ENCODE assay signal across 23 mouse cellular contexts in genomic region chr16:25792640-25793266, GRCm38 (mm10).
A peak's percentile ranks its signal among the peaks of the same experiment; 100 is the strongest.
DNase-seq lines count a peak whose midpoint lies in the region; ATAC-seq and TF ChIP-seq lines count a peak whose summit lies in the region.
"Had no signal": no experiment of that assay in that cellular context is flagged by ENCODE, and none has a peak within 500 bp of the region (broad histone marks: within the 10 kb centered on the region; RNA-seq: fewer than 3 reads in every experiment).

No protein-coding gene starts in this region.

- TF ChIP-seq POLR2A in lung, adult 2 months (IDR thresholded peaks at IDR 0.05; ENCODE audit: borderline replicate concordance, extremely low read depth, low read depth, low read length), result no peak

- DNase-seq in lung, adult 2 months, result no peak
- DNase-seq in adipocyte (ENCODE audit: low spot score), result peak; percentile 65
- DNase-seq in forebrain, embryonic 14.5 days (ENCODE audit: low spot score), result peak; percentile 84
- DNase-seq in ovary, postnatal 36 days (ENCODE audit: low spot score), result no peak
- DNase-seq in heart, postnatal 14 days, result no peak
- DNase-seq: adrenal gland, postnatal 36 days; B cell, adult 2 months; cerebellum, adult 18-20 months; cerebellum, postnatal 36 days; gastrocnemius, postnatal 10 days; heart, adult 2 months; kidney, postnatal 36 days; right cerebral cortex, postnatal 14 days had no signal

- no peak overlapping the region for H3K4me3 ChIP-seq in lung, embryonic 16.5 days (ENCODE audit: low read length)
- no peak overlapping the region for H3K4me3 ChIP-seq in lung, adult 2 months (replicated peaks; ENCODE audit: extremely low read depth, low read depth, low read length)
- H3K4me3 ChIP-seq in forebrain, embryonic 14.5 days (ENCODE audit: low read depth, low read length), result no peak overlapping the region
- no peak overlapping the region for H3K4me3 ChIP-seq in midbrain, embryonic 16.5 days (ENCODE audit: low read depth, low read length)
- H3K4me3 ChIP-seq: embryonic facial prominence, embryonic 15.5 days; heart, adult 2 months; heart, embryonic 15.5 days; limb, embryonic 10.5 days; neural tube, embryonic 13.5 days had no signal

- H3K9ac ChIP-seq in lung, embryonic 16.5 days (ENCODE audit: low read length), result no peak overlapping the region
- H3K9ac ChIP-seq in forebrain, embryonic 14.5 days (ENCODE audit: low read length), result no peak overlapping the region
- H3K9ac ChIP-seq in midbrain, embryonic 16.5 days (ENCODE audit: low read depth, low read length), result no peak overlapping the region
- H3K9ac ChIP-seq: embryonic facial prominence, embryonic 15.5 days; heart, embryonic 15.5 days; neural tube, embryonic 13.5 days had no signal

- intact Hi-C loops in heart, postnatal 14 days (cut with DNase I), result no loop called here

- H3K27me3 ChIP-seq in lung, embryonic 16.5 days (ENCODE audit: control insufficient read depth, insufficient read depth, low read depth, low read length), result no peaks in the 10 kb centered on the region
- no peaks in the 10 kb centered on the region for H3K27me3 ChIP-seq in forebrain, embryonic 14.5 days (replicated peaks; ENCODE audit: control insufficient read depth, insufficient read depth, low read length)
- no peaks in the 10 kb centered on the region for H3K27me3 ChIP-seq in midbrain, embryonic 16.5 days (ENCODE audit: control insufficient read depth, insufficient read depth, low read depth, low read length)
- H3K27me3 ChIP-seq: embryonic facial prominence, embryonic 15.5 days; heart, embryonic 15.5 days; neural tube, embryonic 13.5 days had no signal

- ATAC-seq in lung, embryonic 16.5 days (ENCODE audit: low read depth), result peak; percentile 26; the same call in 1 of the 2 replicates
- peak; percentile 89 for ATAC-seq in forebrain, embryonic 14.5 days
- ATAC-seq in midbrain, embryonic 16.5 days, result peak; percentile 68
- ATAC-seq: hindbrain, embryonic 16.5 days; intestine, embryonic 16.5 days; lung, postnatal 0 days had no signal

- H3K4me2 ChIP-seq in lung, embryonic 16.5 days (ENCODE audit: low read depth, low read length), result no peak overlapping the region
- no peak overlapping the region for H3K4me2 ChIP-seq in forebrain, embryonic 14.5 days (ENCODE audit: low read length)
- H3K4me2 ChIP-seq in midbrain, embryonic 16.5 days (ENCODE audit: low read length), result no peak overlapping the region
- H3K4me2 ChIP-seq: embryonic facial prominence, embryonic 15.5 days; heart, embryonic 15.5 days; liver, embryonic 11.5 days; neural tube, embryonic 13.5 days had no signal

- no peaks in the 10 kb centered on the region for H3K36me3 ChIP-seq in lung, embryonic 16.5 days (ENCODE audit: control insufficient read depth, insufficient read depth, low read length)
- no peaks in the 10 kb centered on the region for H3K36me3 ChIP-seq in forebrain, embryonic 14.5 days (ENCODE audit: control insufficient read depth, insufficient read depth, low read length)
- H3K36me3 ChIP-seq in midbrain, embryonic 16.5 days (ENCODE audit: control insufficient read depth, insufficient read depth, low read length), result no peaks in the 10 kb centered on the region
- H3K36me3 ChIP-seq: embryonic facial prominence, embryonic 15.5 days; heart, embryonic 15.5 days; limb, embryonic 10.5 days; neural tube, embryonic 13.5 days had no signal

- no peaks in the 10 kb centered on the region for H3K4me1 ChIP-seq in lung, embryonic 16.5 days (replicated peaks; ENCODE audit: control insufficient read depth, insufficient read depth, low read length)
- H3K4me1 ChIP-seq in lung, adult 2 months (ENCODE audit: control insufficient read depth, insufficient read depth, low read length), result no peaks in the 10 kb centered on the region
- H3K4me1 ChIP-seq in forebrain, embryonic 14.5 days (ENCODE audit: control insufficient read depth, insufficient read depth, low read length), result no peaks in the 10 kb centered on the region; the same call in 1 of the 2 replicates
- no peaks in the 10 kb centered on the region for H3K4me1 ChIP-seq in midbrain, embryonic 16.5 days (ENCODE audit: control insufficient read depth, insufficient read depth, low read length)
- H3K4me1 ChIP-seq: embryonic facial prominence, embryonic 15.5 days; heart, embryonic 15.5 days; neural tube, embryonic 13.5 days had no signal

- H3K9me3 ChIP-seq in lung, embryonic 16.5 days (ENCODE audit: control insufficient read depth, low read length), result no peaks in the 10 kb centered on the region
- H3K9me3 ChIP-seq in forebrain, embryonic 14.5 days (replicated peaks; ENCODE audit: control insufficient read depth, low read length), result no peaks in the 10 kb centered on the region
- H3K9me3 ChIP-seq in midbrain, embryonic 16.5 days (replicated peaks; ENCODE audit: control insufficient read depth, low read length, poor library complexity, severe bottlenecking), result no peaks in the 10 kb centered on the region
- H3K9me3 ChIP-seq: embryonic facial prominence, embryonic 15.5 days; heart, embryonic 15.5 days; limb, embryonic 10.5 days; neural tube, embryonic 13.5 days had no signal

- no peak overlapping the region for H3K27ac ChIP-seq in lung, embryonic 16.5 days (ENCODE audit: low read length)
- H3K27ac ChIP-seq in forebrain, embryonic 14.5 days (ENCODE audit: low read depth, low read length), result no peak overlapping the region
- no peak overlapping the region for H3K27ac ChIP-seq in midbrain, embryonic 16.5 days (ENCODE audit: low read length)
- H3K27ac ChIP-seq: embryonic facial prominence, embryonic 15.5 days; heart, adult 2 months; heart, embryonic 15.5 days; limb, embryonic 10.5 days; neural tube, embryonic 13.5 days had no signal

- 62% methylated on average over 5 of the region's 5 CpGs for WGBS in lung, embryonic 16.5 days
- 66% methylated on average over 5 of the region's 5 CpGs for WGBS in lung, adult 2 months
- WGBS in forebrain, embryonic 14.5 days, result 14% methylated on average over 5 of the region's 5 CpGs
- 42% methylated on average over 5 of the region's 5 CpGs for WGBS in midbrain, embryonic 16.5 days

- TF ChIP-seq CTCF in lung, adult 2 months (IDR thresholded peaks at IDR 0.05; ENCODE audit: insufficient read depth, low read length), result no peak

Comparison
In these comparisons a context has a peak if more than half of its experiments do, and no peak if none do; other contexts are left out.
1. ATAC-seq: peak in every context shown above with its lines; median percentile 89 in forebrain, embryonic 14.5 days; 68 in midbrain, embryonic 16.5 days; 26 in lung, embryonic 16.5 days.
2. DNase-seq: peak in adipocyte (single experiment) and forebrain, embryonic 14.5 days (single experiment); none in lung, adult 2 months (single experiment), ovary, postnatal 36 days (single experiment) and heart, postnatal 14 days (0 of 2).